Mouse (Mus musculus): ENCODE measurements at regions not wholly inside any gene's neighbourhood (a gene's known extent, or its start where the extent isn't known, plus 50 kb on each side); places are given as distances from the start of the nearest gene placed in this dataset.
"Not testable (repeated sequence)": the region's sequence is repeated elsewhere in the genome, so short reads cannot be mapped to it uniquely, and the experiment has no call there.

DNA sequence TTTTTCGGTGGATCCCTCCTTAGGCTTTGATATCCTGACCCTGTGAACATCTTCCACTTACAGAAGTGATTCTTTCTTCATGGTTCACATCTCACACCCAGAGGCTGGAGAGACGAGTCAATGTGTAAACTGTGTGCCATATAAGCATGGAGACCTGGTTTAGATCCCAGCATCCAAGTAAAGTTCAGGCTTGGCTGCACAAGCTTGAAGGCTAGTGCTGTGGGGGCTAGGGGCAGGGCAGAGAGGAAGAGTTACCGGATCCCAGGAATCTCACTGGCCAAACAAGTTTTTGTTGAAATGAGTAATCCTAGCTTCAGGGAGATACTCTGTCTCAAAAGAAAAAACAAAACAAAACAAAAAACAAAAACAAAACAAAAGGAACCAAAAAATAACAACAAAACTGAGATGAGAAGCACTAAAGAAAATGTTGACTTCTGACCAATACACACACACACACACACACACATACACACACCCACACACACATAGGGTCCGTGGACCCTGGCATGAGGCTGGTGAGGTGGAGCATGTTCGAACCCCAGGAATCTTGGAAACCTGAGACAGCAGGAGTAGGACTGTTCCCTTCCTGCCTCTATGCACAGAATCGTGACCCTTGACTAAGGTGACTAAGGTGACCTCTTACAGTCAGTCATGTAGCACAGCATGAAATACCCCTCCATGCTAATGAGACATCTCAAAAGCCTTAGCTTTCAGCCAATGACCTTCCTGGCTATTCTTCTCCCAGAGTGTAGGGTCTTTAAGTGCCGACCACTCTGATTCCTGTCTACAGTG is 55.2 kb downstream of the Gm12728 start:
- no peak for DNase-seq (ENCODE audit: low read depth)
- TF ChIP-seq CTCF (IDR thresholded peaks at IDR 0.05; ENCODE audit: borderline replicate concordance, extremely low read depth, insufficient read depth, insufficient read length) (no peak), POLR2A (IDR thresholded peaks at IDR 0.05; ENCODE audit: borderline replicate concordance, extremely low read depth, insufficient read depth, insufficient read length, poor library complexity, severe bottlenecking) (no peak)

DNA sequence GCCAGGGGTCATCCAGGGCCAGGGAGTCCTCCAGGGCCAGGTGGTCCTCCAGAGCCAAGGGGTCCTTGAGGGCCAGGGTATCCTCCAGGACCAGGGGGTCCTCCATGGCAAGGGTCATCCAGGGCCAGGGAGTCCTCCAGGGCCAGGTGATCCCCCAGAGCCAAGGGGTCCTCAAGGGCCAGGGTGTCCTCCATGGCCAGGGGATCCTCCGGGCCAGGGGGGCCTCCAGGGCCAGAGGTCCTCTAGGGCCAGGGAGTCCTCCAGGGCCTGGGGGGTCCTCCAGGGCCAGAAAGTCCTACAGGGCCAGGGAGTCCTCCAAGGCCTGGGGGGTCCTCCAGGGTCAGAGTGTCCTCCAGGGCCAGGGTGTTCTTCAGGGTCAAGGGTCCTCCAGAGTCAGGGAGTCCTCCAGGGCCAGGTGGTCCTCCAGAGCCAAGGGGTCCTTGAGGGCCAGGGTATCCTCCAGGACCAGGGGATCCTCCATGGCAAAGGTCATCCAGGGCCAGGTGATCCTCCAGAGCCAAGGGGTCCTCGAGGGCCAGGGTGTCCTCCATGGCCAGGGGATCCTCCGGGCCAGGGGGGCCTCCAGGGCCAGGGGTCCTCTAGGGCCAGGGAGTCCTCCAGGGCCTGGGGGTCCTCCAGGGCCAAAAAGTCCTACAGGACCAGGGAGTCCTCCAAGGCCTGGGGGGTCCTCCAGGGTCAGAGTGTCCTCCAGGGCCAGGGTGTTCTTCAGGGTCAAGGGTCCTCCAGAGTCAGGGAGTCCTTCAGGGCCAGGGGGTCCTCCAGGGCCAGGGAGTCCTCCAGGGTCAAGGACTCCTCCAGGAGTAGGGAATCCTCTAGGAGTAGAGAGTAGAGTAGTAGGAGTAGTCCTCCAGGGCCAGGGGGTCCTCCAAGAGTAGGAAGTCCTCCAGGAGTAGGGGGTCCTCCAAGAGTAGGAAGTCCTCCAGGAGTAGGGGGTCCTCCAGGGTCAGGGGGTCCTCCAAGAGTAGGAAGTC is 56.6 kb downstream of the Gm12728 start:
- DNase-seq (ENCODE audit: low read depth) = not testable (repeated sequence)

DNA sequence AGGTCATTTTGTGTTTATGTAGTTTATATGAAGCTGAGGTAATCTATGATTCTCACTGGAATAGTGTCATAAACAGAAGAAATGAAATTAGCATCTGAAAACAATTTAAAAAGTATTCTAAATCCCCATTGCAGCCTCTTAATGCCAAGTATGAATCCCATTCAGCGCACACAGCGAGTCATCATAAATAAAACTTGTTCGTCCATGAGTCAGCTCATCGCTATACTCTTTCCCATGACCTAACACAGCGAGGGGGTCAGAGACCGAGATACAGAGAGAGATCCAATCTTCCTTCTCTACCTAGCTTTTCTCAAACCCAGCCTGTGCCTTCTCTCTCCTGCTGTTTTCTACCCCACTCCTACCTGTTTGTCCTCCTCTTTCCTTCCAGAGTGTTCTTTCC is 63.4 kb downstream of the Gm12728 start:
- TF ChIP-seq CTCF (IDR thresholded peaks at IDR 0.05; ENCODE audit: borderline replicate concordance, extremely low read depth, insufficient read depth, insufficient read length) = no peak
- no peak for TF ChIP-seq POLR2A (IDR thresholded peaks at IDR 0.05; ENCODE audit: borderline replicate concordance, extremely low read depth, insufficient read depth, insufficient read length, poor library complexity, severe bottlenecking)
- no peak for DNase-seq (ENCODE audit: low read depth)

DNA sequence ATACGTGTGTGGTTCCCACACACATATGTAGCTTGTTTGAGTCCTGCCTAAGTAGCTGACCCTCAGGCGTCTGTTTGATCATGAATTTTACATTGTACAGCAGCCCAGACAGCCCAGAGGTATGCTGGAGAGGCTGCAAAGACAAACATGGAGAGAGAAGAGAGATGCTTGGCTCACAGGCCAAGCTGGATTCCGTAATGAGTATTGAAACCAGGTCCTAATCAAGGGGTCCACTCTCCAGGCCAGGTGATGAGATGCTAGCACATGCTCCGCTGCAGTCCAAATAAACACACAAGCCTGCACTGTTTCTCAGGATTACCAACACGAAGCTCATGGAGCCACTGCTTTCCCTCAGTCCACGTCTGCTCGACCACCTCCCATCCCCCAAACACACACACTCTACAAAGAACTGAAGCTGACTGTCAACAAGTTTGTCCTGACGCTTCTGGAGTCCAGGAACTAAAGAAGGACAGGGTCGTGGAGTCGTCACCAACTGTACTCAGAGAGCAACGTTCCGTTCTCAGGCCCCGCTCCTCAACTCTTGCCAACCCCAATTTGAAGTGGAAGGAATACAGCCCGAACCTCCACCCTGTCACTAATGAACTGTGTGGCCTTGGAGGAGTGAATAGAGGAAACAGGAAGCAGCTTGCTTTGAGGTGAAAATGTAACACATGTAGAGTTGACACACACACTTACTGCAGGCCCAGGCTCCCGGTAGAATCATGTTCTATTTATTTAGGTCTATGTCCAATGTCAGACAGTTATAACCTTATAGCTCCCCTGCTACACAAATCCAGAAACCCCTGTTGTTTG is 69.6 kb downstream of the Gm12728 start:
- DNase-seq (ENCODE audit: low read depth) = no peak
- TF ChIP-seq POLR2A (IDR thresholded peaks at IDR 0.05; ENCODE audit: borderline replicate concordance, extremely low read depth, insufficient read depth, insufficient read length, poor library complexity, severe bottlenecking) (no peak), CTCF (IDR thresholded peaks at IDR 0.05; ENCODE audit: borderline replicate concordance, extremely low read depth, insufficient read depth, insufficient read length) (no peak)

DNA sequence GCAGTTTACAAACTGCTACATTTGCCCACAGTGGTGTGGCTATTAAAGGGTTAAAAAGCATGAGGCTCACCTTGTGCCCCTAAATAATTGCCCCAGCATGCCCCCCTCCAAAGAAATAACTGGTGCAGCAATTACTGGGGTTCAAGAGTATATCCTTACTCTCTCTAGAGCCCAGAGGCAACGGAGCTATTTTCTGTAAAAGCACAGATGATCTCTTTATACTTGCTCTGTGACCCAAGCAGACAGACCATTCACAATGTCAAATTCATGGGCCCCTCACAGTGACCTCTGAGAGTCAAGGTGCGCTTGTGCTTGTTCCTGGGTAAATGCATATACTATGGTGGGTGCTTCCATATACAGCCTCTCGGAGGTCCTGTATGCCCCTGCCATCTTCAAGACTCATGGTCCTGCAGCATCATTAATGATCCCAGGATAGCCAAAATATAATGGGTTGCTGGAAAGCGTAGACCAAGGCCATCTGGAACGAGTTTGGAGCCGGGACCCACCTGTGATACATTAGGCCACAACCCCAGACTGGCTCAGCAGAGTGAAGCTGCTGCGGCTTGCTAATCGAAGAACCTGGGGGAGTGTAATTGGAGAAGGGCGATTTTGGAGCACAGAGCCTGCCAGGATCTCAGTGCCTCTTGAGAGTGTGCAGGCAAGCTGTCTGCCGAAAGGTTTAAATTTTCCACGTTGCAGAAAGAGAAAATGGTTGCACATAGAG is 71.4 kb downstream of the Gm12728 start:
- no peak for DNase-seq (ENCODE audit: low read depth)
- no peak for TF ChIP-seq CTCF (IDR thresholded peaks at IDR 0.05; ENCODE audit: borderline replicate concordance, extremely low read depth, insufficient read depth, insufficient read length)
- TF ChIP-seq POLR2A (IDR thresholded peaks at IDR 0.05; ENCODE audit: borderline replicate concordance, extremely low read depth, insufficient read depth, insufficient read length, poor library complexity, severe bottlenecking) = no peak

DNA sequence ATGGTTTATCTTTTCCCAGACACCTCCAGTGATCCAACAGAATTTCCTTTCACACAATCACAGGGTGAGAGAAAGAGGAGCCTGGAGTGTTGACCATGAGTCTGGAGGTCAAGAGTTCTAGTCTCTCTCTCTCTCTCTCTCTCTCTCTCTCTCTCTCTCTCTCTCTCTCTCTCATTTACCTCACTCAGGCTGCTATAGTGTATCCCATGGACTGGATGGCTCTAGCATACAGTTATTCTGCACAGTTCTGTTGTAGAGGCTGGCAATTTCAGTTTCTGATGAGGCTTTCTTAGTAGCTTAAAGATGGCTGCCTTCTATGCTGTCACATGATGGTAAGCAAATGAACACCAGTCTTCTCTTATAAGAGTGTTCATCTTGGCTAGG is 72.0 kb downstream of the Gm12728 start:
- TF ChIP-seq CTCF (IDR thresholded peaks at IDR 0.05; ENCODE audit: borderline replicate concordance, extremely low read depth, insufficient read depth, insufficient read length) = no peak
- TF ChIP-seq POLR2A (IDR thresholded peaks at IDR 0.05; ENCODE audit: borderline replicate concordance, extremely low read depth, insufficient read depth, insufficient read length, poor library complexity, severe bottlenecking) = no peak
- DNase-seq (ENCODE audit: low read depth) = no peak

DNA sequence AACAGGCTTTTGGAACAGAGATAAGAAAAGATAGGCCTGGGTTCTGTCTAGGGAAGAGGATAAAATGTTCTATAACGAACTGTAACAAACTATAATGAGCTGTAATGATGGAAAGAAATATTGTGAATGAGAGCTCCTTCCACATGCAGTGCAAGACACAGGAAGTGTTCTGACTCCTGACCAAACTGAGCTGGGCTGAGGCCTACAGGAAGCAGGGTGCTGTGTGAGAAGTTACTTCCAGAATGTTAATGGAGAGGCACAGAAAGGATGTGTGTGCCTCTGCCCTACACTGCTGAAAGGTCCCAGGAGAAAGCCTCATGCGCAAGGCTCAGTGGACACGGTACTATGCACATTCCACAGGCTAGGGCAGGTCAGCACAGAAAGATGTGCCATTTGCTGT is 80.8 kb downstream of the Gm12728 start:
- DNase-seq (ENCODE audit: low read depth) = no peak
- TF ChIP-seq CTCF (IDR thresholded peaks at IDR 0.05; ENCODE audit: borderline replicate concordance, extremely low read depth, insufficient read depth, insufficient read length) (no peak), POLR2A (IDR thresholded peaks at IDR 0.05; ENCODE audit: borderline replicate concordance, extremely low read depth, insufficient read depth, insufficient read length, poor library complexity, severe bottlenecking) (no peak)

DNA sequence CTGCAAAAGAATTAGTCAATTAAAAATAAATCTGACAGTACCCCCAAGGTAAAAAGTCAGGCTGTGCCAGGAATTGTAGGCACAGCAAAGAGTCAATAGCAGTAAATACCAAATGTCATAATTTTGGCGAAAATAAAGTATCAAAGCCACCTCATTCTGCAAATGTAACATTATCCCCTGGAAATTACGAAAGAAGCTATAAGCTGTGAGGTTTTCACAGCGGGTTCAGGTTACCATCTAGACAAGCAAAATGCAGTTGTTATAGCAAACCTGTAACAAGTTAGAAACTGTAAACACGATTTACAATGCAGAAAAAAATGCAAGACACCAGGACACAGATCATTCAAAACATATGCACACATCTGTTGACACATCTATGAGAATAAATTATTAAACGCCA is 87.6 kb downstream of the Gm12728 start:
- DNase-seq (ENCODE audit: low read depth) = no peak
- TF ChIP-seq POLR2A (IDR thresholded peaks at IDR 0.05; ENCODE audit: borderline replicate concordance, extremely low read depth, insufficient read depth, insufficient read length, poor library complexity, severe bottlenecking) (no peak), CTCF (IDR thresholded peaks at IDR 0.05; ENCODE audit: borderline replicate concordance, extremely low read depth, insufficient read depth, insufficient read length) (no peak)

DNA sequence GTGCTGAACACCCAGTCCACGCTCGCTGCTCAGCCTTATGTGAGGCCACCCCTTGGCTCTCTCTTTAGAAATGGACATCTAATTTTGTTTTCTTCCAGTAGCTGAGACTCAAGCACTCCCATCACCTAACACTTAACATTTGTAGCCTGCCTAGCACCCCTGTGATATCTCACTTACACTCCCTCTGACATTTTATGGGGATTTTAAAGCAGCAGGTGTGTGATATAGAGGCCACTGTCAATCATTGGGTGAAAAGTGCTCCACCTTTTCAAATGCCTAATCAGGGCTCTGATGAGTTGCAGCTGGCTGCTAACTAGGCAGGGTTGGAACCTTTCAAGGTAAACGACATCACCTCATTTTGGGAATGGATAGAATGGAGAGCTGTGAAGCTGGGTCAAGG is 90.2 kb downstream of the Gm12728 start:
- TF ChIP-seq CTCF (IDR thresholded peaks at IDR 0.05; ENCODE audit: borderline replicate concordance, extremely low read depth, insufficient read depth, insufficient read length) = no peak
- no peak for TF ChIP-seq POLR2A (IDR thresholded peaks at IDR 0.05; ENCODE audit: borderline replicate concordance, extremely low read depth, insufficient read depth, insufficient read length, poor library complexity, severe bottlenecking)
- no peak for DNase-seq (ENCODE audit: low read depth)

DNA sequence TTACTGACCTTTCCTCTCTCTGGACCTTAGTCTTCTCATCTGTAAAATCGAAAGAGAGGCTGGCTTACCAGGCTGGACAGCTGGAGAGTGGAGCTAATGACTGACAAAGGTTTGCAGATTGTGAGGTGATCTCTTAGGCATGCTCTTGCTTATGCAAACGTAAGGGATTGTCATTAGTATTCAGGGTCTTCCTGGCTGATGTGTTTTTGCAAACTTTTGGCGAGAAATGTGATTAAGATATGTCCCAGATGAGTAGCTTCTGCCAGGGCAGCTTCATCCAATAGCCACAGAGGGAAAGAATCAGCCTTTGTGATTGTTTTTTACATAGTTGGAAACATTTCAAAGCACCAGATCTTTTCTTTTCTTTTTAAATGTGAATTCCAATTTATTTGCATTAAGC is 95.1 kb downstream of the Gm12728 start:
- no peak for DNase-seq (ENCODE audit: low read depth)
- TF ChIP-seq CTCF (IDR thresholded peaks at IDR 0.05; ENCODE audit: borderline replicate concordance, extremely low read depth, insufficient read depth, insufficient read length) = no peak
- no peak for TF ChIP-seq POLR2A (IDR thresholded peaks at IDR 0.05; ENCODE audit: borderline replicate concordance, extremely low read depth, insufficient read depth, insufficient read length, poor library complexity, severe bottlenecking)
